Mouse (Mus musculus): Measurements from ENCODE around the gene Tead1.

Gene Tead1

DNA sequence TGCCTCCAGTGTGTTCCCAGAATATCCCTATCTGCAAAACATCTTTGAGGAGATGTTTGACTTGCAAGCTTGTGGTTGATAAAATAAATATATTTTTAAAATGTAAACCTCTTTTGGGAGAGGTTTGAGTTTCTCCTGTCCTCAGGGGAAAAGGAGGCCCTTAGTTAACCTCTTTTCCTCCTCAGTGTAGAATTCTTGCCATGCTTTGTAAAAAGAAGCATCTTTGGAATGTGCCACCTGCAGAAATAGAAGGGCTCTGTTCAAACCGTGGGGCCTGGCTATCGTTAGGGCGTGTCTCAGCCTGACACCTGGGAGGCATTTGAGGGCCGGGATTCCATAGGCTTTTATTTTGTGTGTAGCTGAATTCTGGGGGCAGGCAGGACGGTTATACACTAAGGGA, 51.1 kb downstream of the Tead1 start:
- peak; percentile 41 for DNase-seq

- DNase-seq, result no peak
These were observed 52.5 kb downstream of the Tead1 start for GRCm38 (mm10) chr7:112731584-112731983.

- DNase-seq, result no peak
These were observed 60.1 kb downstream of the Tead1 start for GRCm38 (mm10) chr7:112739174-112739573.

DNA sequence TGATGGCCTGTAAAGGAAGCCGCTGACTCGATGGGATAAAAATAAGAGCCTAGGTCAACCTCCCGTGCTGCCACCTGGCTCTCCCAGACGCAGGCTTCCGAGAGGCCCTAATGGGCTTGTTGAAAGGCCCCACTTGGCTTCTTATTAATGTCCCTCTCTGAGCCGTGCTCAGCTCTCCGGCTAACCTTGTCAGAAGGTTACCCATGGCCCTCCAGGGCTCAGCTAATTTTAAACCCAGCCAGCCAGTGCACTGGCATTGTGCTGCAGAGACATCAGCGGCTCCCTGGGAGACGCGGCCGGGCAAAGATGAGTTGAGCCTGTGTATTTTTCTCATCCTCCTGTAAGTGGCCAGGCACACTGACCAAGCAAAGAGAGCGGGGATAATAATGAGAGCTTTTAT, 62.7 kb downstream of the Tead1 start:
- no peak for DNase-seq

DNA sequence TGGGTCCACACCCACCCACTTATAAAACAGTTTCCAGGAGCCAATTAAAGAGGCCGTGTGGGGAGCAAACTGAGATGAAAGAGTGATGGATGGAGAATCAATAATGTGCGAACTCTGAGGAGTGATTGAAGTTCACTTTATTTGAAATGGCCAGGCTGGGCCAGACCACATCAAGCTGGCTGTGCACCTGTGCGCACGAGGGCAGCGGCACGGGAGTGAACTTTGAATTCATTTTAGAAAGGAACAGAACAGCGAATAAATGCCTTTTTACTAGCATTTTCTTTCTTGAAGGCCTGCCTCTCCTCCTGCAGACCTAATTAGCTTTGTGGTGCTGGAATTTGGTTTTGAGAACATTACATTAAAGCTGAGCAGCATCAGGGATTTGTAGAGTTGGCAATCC, 63.9 kb downstream of the Tead1 start:
- no peak for DNase-seq

DNA sequence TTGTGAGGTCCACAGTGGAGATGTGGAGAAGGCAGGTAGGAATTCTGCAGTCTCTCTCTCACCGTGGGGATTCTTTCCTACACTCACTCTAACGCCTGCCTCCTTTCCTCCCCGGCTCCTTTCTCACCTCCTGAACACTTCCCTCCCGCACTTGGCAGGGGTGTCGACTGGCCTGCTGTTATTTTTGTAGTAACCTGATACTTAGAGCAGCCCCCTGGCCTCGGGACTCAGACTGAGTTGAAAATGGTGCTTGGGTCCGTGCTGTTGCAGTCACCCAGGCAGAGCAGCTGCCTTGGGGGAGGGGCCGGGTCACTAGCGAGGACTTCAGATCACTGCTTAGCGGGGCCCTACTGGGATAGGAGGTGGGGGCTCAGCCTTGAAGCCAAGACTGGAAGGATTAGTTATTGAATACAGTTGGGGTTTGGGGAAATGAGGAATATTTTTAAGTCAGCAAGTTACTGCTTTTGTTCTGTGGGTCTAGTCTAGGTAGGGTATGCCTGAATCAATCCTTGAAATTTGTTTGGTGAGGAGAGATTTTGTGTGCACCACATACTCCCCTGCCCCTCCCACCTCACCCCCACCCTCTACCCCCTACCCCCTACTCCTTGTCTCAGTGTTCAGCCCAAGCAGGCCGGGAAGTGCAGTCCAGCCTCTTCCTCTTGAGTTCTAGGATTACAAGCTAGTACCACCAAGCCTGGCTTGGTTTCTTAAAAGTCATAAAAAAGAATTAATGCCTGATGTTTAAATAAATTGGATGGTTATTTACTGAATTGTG, 64.7 kb downstream of the Tead1 start:
- DNase-seq, result no peak

- no peak for DNase-seq
These were observed 68.1 kb downstream of the Tead1 start for GRCm38 (mm10) chr7:112747187-112747586.

DNA sequence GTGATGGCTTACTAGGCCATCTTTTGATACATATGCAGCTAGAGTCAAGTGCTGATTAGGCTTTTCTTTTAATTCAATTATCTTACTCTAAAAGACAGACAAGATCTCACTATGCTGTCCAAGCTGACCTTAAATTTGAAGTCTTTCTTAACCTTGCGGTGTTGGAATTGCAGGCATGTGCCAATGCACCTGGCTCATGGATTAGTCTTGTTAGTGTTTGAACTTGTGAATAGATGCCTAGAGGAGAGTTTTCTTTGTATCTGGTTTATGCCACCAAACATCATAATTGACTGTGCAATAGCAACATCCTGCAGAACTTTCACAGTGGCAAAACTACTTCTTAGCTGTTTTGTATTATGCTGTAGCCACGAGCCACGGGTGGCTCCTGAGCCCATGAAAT, 68.7 kb downstream of the Tead1 start:
- no peak for DNase-seq

GRCm38 (mm10) chr7:112748327-112748726, 69.2 kb downstream of the Tead1 start:
- no peak for DNase-seq

DNA sequence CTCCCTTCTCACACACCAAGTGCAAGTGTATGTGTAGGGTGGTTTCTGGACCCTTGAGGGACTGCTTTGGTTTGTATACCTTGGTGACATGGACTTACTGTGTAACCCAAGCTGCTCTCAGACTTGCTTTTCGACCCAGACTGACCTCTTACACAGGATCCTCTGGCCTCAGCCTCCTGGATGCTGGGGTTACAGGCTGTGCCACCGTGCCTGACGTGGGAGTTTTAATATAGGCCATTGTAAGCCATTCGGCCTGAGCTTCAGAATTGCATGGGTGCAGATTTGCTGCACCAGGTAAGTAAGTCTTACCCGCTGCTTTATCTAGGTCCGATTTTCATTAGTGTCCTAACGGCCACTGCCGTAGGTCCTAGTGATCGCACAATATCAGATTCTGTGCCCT, 71.0 kb downstream of the Tead1 start:
- no peak for DNase-seq

DNA sequence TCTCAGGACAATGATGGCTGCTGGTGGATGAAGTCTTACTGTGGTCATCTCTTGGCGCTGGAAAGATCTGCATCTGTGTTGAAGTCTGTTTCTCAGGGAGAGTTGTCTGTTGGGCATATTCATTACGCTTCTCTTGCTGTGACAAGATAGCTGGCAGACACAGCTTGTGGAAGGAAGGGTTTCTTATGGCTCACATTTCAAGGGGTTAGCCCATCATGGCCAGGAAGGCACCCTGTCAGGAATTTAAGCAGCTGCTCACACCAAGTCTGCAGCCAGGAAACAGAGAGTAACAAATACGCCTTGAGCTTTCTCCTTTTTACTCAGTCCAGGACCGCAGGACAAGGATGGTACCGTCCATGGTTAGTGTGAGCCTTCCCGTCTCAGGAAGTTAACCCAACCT, 73.2 kb downstream of the Tead1 start:
- no peak for DNase-seq

- no peak for DNase-seq
These were observed 74.2 kb downstream of the Tead1 start for GRCm38 (mm10) chr7:112753314-112753713.

DNA sequence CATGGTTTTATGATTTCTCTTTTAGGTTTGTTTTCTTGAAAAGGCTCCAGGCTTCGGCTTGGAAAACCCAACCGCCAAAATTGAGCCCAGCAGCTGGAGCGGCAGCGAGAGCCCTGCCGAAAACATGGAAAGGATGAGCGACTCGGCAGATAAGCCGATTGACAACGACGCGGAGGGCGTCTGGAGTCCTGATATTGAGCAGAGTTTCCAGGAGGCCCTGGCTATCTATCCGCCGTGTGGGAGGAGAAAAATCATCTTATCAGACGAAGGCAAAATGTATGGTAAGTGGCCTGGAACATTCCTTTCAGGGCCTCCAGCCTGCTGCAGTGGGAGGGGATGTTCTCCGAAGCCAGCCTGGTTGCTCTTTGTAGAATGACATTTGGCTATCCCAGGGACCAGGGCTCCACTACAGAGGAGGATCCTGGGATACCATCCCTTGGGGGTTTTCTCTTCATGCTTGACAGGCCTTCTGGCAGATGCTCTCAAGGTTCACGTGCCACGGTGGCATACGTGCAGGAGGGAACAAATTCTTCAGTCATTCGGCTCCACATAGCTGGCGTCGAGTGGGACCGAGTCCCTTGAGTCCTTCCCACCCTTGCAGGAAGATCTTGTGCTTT, 80.3 kb downstream of the Tead1 start:
- no peak for DNase-seq

GRCm38 (mm10) chr7:112760293-112760692, 81.2 kb downstream of the Tead1 start:
- no peak for DNase-seq

DNA sequence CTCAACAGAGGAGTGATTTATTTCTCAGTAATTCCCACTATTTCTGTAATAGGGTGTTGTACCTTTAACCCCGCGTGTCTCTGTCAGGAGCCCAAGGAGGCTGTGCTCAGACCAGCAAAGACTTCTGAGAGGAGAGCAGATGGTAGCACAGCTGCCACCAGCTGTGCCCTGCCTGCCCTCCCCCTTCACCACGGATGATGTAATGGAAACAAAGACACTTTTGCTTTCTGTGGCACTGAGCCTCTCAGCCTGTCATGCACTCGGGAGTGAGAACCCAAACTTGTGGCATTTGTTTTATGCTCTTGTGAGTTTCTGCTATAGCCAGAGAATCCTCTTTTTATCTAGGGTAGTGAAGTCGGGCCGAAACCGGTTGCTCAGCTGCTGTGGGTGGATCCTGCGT, 81.7 kb downstream of the Tead1 start:
- peak; percentile 78 for DNase-seq

DNA sequence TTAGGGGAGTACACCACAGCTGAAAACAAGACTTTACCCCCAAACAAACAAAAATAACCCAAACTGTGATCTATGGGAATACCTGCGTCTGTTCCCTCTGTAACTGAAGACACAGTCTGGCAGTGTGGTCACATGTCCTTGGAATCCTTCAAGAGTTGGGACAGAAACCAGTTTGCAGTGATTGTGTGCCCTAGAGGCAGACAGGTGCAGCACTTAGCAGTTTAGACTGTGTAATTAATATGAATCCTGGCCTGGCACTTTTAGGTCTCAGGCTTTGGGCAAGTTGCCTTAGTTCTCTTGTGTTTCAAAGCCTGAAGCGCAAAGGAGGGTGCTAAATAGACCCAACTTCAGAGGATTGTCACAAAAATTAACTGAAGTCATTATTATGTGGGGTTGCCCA, 83.8 kb downstream of the Tead1 start:
- no peak for DNase-seq

DNA sequence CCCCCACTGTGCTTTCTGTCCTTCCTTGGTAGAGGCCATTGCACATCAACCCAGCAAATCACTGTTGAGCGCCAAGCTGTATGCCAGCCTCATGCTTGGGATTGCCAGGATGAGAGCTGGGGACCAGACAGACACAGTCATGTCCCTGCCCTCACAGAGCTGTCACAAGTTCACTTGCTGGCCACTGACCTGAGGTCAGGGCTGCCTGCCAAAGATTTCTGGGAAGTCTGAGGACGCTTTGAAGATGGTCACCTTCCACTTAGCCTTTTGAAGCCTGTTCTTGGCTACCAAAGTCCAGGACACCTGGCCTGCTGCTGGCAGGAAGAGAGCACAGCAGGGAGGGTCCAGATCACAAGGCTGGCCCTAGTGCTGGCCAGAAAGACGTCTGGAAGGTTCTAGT, 84.4 kb downstream of the Tead1 start:
- DNase-seq, result peak; percentile 40

DNA sequence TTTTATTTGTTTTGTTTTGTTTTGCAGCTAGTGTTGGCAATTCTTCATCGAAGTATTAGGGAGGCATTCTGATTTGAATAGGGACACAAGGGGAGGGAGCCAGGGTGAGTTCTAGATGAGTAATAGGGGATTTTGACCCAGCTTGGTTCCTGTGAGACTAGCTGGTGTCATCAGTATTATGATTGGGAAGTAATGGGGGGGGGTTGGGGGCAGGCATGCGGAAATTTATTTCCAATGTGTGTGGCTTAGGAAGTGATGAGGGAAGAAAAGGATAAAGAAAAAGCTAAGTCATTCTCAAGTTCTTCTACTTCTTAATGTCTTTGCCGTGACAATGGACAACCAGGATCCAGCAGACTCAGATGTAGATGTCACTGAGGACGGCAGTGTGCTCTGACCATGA, 85.8 kb downstream of the Tead1 start:
- DNase-seq, result no peak

- no peak for DNase-seq
These were observed 90.7 kb downstream of the Tead1 start for GRCm38 (mm10) chr7:112769866-112770265.

GRCm38 (mm10) chr7:112771461-112771860, 92.3 kb downstream of the Tead1 start:
- no peak for DNase-seq

- DNase-seq, result no peak
These were observed 93.7 kb downstream of the Tead1 start for GRCm38 (mm10) chr7:112772777-112773176.

GRCm38 (mm10) chr7:112773601-112774000, 94.5 kb downstream of the Tead1 start:
- peak; percentile 72 for DNase-seq

GRCm38 (mm10) chr7:112775816-112776215, 96.7 kb downstream of the Tead1 start:
- no peak for DNase-seq

DNA sequence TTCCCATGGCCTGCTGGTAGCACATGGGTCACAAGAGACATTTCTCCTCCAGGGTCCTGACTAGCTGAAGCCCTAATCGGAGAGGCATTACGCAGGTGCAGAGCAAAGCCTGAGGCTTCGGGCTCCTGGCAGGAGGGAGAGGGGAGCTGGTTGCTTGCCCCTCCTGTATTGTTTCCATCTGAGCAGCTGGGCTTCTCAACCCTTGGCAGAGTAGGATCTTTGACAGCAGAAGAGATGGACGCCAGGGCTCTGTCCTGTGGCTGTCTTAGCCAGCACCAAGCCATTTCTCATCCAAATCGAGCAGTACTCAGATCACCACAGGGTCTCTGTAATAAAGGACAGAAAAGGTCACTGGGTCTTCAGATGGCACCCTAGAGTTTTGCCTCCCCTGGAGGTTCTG, 97.6 kb downstream of the Tead1 start:
- DNase-seq, result no peak

GRCm38 (mm10) chr7:112779636-112780035, 100.5 kb downstream of the Tead1 start:
- no peak for DNase-seq

Measured in lung, postnatal 36 days (tissue).